Mouse (Mus musculus) lung, postnatal 0 days (tissue): Measurements from ENCODE around the gene Maats1. TPM values are rescaled to one million over a fixed set of nuclear protein-coding genes. Genes with fewer than 3 reads are reported as not detected.

Source experiments
- ATAC-seq: fragments of 200-750 bp; cut with Nextera tagmentation; 2 replicates; pipeline ENCODE4 v1.8.0; 2017; ENCODE audit warnings: moderate library complexity
- DNase-seq: peaks from one replicate; pipeline ENCODE4 v3.0.0-alpha.2; 2016; ENCODE audit warnings: low spot score
- H3K27ac ChIP-seq: fragments of 300-500 bp; sonication (generic); 2 replicates; pipeline ENCODE4 v1.5.1; 2014; ENCODE audit warnings: antibody characterized with exemption, mild to moderate bottlenecking, low read length, mixed read lengths
- H3K27me3 ChIP-seq: fragments of 300-500 bp; sonication (generic); replicated peaks from 2 replicates; pipeline ENCODE4 v1.6.1; 2014; ENCODE audit warnings: low read length, mixed read lengths; ENCODE audit not compliant: insufficient read depth
- H3K36me3 ChIP-seq: fragments of 300-500 bp; sonication (generic); 2 replicates; pipeline ENCODE4 v1.6.1; 2014; ENCODE audit warnings: low read length, mixed read lengths; ENCODE audit not compliant: insufficient read depth
- H3K4me1 ChIP-seq: fragments of 300-500 bp; sonication (generic); 2 replicates; pipeline ENCODE4 v1.6.1; 2014; ENCODE audit warnings: antibody characterized with exemption, low read depth, low read length, mixed read lengths; ENCODE audit not compliant: insufficient read depth
- H3K4me2 ChIP-seq: fragments of 300-500 bp; sonication (generic); replicated peaks from 2 replicates; pipeline ENCODE4 v1.6.1; 2014; ENCODE audit warnings: low read depth, mild to moderate bottlenecking, low read length, moderate library complexity, mixed read lengths
- H3K4me3 ChIP-seq: fragments of 300-500 bp; sonication (generic); 2 replicates; pipeline ENCODE4 v1.5.1; 2014; ENCODE audit warnings: low read depth, low read length
- H3K9ac ChIP-seq: fragments of 300-500 bp; sonication (generic); replicated peaks from 2 replicates; pipeline ENCODE4 v1.6.1; 2014; ENCODE audit warnings: low read depth, mild to moderate bottlenecking
- H3K9me3 ChIP-seq: fragments of 300-500 bp; sonication (generic); 2 replicates; pipeline ENCODE4 v1.6.1; 2016; ENCODE audit warnings: low read length, mixed read lengths
- CTCF ChIP-seq: IDR thresholded peaks from 2 replicates; pipeline ENCODE4 v1.5.1; 2016; ENCODE audit warnings: antibody characterized with exemption, mild to moderate bottlenecking
- EP300 ChIP-seq: IDR thresholded peaks from 2 replicates; pipeline ENCODE4 v1.6.1; 2016; ENCODE audit warnings: antibody characterized with exemption, mild to moderate bottlenecking, control low read depth
- WGBS: fragments of 180-500 bp; shearing (Covaris S2); extraction: QIAGEN DNeasy Blood & Tissue Kit; methylation state at CpG from one replicate; pipeline ENCODE4 v1.1.7; 2014; 5-methylcytosine and 5-hydroxymethylcytosine counted together
- polyA plus RNA-seq: library from polyadenylated mRNA; unstranded; fragments of >200 nt; fragmentation: Nextera tagmentation; extraction: Ambion mirVana; gene quantifications from 2 replicates; pipeline ENCODE4 v1.2.1, GENCODE M21; 2015

Gene Maats1
- polyA plus RNA-seq: 2.6 and 3.7 TPM in 2 replicates

GRCm38 (mm10) chr16:38341396-38342324, at the start of gene Maats1:
Gene Maats1 (minus strand): TSS chr16:38342143.
- Histone ChIP-seq H3K4me2 (peak within 1 kb of the TSS; percentile 53), H3K36me3 (no peaks in the 10 kb centered on the region), H3K4me3 (peak within 1 kb of the TSS; percentile 23; the same call in 1 of the 2 replicates), H3K27ac (no peak within 1 kb of the TSS), H3K9ac (no peak within 1 kb of the TSS), H3K27me3 (no peaks in the 10 kb centered on the region), H3K9me3 (no peaks in the 10 kb centered on the region), H3K4me1 (0 out of 2 replicates have a peak, but pooled peaks cover 4% of the 10 kb centered on the region)
- TF ChIP-seq CTCF (no peak), EP300 (no peak)
- DNase-seq (peak; percentile 95), ATAC-seq (peak; percentile 93)
- 10% methylated on average over 30 of the region's 30 CpGs for WGBS

- ATAC-seq (no peak), DNase-seq (no peak)
- Histone ChIP-seq H3K27me3 (no peaks in the 10 kb centered on the region), H3K9me3 (no peaks in the 10 kb centered on the region), H3K4me1 (no peaks in the 10 kb centered on the region), H3K36me3 (no peaks in the 10 kb centered on the region), H3K27ac (no peak overlapping the region), H3K4me2 (no peak overlapping the region), H3K4me3 (no peak overlapping the region), H3K9ac (no peak overlapping the region)
- TF ChIP-seq CTCF: no peak
- TF ChIP-seq EP300: no peak
- 88% methylated on average over 7 of the region's 7 CpGs for WGBS
Observed at GRCm38 (mm10) chr16:38390322-38390721, 48.4 kb upstream of the Maats1 start.

GRCm38 (mm10) chr16:38389284-38389893, 47.4 kb upstream of the Maats1 start:
- ATAC-seq (no peak), DNase-seq (no peak)
- Histone ChIP-seq H3K9ac (no peak overlapping the region), H3K4me1 (no peaks in the 10 kb centered on the region), H3K36me3 (no peaks in the 10 kb centered on the region), H3K9me3 (no peaks in the 10 kb centered on the region), H3K27me3 (no peaks in the 10 kb centered on the region), H3K27ac (no peak overlapping the region), H3K4me3 (no peak overlapping the region), H3K4me2 (no peak overlapping the region)
- WGBS: 76% methylated on average over 8 of the region's 8 CpGs
- TF ChIP-seq EP300: no peak

- TF ChIP-seq EP300: no peak
- no peak for TF ChIP-seq CTCF
- Histone ChIP-seq H3K36me3 (no peaks in the 10 kb centered on the region), H3K27me3 (no peaks in the 10 kb centered on the region), H3K9me3 (no peaks in the 10 kb centered on the region), H3K9ac (no peak overlapping the region), H3K27ac (no peak overlapping the region), H3K4me3 (no peak overlapping the region), H3K4me2 (no peak overlapping the region), H3K4me1 (no peaks in the 10 kb centered on the region)
- DNase-seq: no peak
- 66% methylated on average over 6 of the region's 6 CpGs for WGBS
- no peak for ATAC-seq
Observed at GRCm38 (mm10) chr16:38388757-38389156, 46.8 kb upstream of the Maats1 start.

- no peak overlapping the region for H3K4me2 ChIP-seq
- no peak for DNase-seq
- no peak overlapping the region for H3K27ac ChIP-seq
- H3K9me3 ChIP-seq: no peaks in the 10 kb centered on the region
- 73% methylated on average over 6 of the region's 6 CpGs for WGBS
- no peak overlapping the region for H3K9ac ChIP-seq
- no peak overlapping the region for H3K4me3 ChIP-seq
- H3K4me1 ChIP-seq: no peaks in the 10 kb centered on the region
- H3K27me3 ChIP-seq: no peaks in the 10 kb centered on the region
- H3K36me3 ChIP-seq: no peaks in the 10 kb centered on the region
- TF ChIP-seq CTCF (no peak), EP300 (no peak)
- ATAC-seq: no peak
Observed at GRCm38 (mm10) chr16:38387389-38387788, 45.4 kb upstream of the Maats1 start.

- no peak overlapping the region for H3K9ac ChIP-seq
- no peaks in the 10 kb centered on the region for H3K36me3 ChIP-seq
- no peaks in the 10 kb centered on the region for H3K9me3 ChIP-seq
- no peaks in the 10 kb centered on the region for H3K27me3 ChIP-seq
- no peak overlapping the region for H3K27ac ChIP-seq
- no peak for TF ChIP-seq CTCF
- no peak for TF ChIP-seq EP300
- H3K4me1 ChIP-seq: no peaks in the 10 kb centered on the region
- DNase-seq: no peak
- H3K4me2 ChIP-seq: no peak overlapping the region
- 86% methylated on average over 4 of the region's 4 CpGs for WGBS
- no peak for ATAC-seq
- H3K4me3 ChIP-seq: no peak overlapping the region
Observed at GRCm38 (mm10) chr16:38385700-38386099, 43.8 kb upstream of the Maats1 start.
